Mouse (Mus musculus): ENCODE results near the gene Fgfr2.

Fgfr2 gene

GRCm38 (mm10) chr7:132784101-132784500, 339.0 kb downstream of the Fgfr2 start:
- peak in 1 of 2 experiments; percentile 62 for DNase-seq (ENCODE audit: inconsistent age in 2 of 2, low spot score in 1 of 2)

GRCm38 (mm10) chr7:132781850-132782249, 341.3 kb downstream of the Fgfr2 start:
- DNase-seq (ENCODE audit: inconsistent age in 2 of 2, low spot score in 1 of 2), result no peak

DNA sequence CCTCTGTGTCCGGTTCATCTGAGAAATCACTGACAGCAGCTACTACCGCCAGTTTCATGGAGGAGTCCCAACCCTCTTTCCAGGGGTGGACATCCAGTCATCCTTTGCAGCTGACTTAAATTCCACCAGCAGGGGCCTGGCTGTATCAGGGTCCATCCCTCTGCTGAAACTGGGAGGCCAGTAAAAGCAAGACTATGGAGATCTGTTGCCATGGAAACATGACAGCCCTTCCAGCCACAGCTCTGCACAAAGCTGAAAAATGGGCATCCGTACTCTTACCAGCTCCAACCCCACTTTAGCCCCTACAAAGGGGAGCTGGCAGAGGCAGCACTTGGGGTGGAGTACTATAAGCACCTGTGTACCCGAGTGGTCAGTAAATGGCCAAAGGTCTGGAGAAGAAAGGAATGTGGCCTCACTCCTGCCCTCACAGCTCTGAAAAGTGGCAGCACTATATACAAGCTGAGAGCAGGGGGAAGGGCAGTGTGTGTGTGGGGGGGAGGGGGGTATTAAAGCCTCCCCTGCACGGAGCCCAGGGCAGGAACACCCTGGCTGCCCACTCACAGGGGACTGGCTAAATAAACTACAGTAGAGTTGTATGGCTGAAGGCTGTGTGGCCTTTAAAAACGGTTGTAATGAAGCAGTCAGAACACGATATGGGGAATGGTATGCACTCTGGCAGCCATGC, 341.9 kb downstream of the Fgfr2 start:
- DNase-seq (ENCODE audit: inconsistent age in 2 of 2, low spot score in 1 of 2), result peak in 1 of 2 experiments; percentile 52

DNA sequence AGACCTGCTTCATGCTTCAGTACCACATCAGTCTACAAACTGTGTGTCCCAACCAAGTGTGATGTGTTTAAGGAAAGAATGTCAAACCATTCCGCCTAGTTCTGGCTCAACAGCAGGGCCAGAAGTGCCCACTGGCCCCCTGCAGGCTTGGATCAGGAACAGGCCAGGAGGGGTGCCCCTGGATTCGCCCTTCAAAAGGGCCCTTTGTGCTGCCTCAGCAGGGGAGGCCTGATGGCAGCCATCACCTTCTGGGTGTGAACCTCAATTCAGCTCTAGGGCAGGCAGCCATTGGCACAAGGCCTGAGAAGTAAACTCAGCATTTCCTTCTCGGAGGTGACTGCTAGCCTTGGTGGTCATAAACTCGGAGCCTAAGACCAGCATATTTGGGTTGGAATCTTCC, 342.5 kb downstream of the Fgfr2 start:
- peak in 1 of 2 experiments; percentile 57 for DNase-seq (ENCODE audit: inconsistent age in 2 of 2, low spot score in 1 of 2)

DNA sequence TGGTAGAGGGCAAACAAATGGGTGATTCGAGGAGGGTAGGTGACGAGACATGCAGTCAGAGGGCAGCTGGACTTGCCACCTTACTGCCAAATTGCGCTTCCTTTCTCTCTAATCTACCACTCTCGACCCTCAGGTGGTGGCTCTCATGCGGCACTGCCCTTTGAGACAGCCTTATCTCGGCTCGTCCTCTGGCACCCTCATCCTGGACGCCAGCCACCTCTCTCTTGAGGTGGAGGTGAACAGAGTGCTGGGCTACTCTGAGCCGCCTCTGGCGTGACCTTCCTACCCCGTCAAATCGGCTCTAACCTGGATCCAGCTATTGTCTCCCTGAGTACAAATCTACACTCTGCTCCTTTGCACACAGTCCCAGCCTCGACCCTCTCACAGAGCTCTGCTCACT, 344.5 kb downstream of the Fgfr2 start:
- peak in 1 of 2 experiments; percentile 61 for DNase-seq (ENCODE audit: inconsistent age in 2 of 2, low spot score in 1 of 2)

- DNase-seq (ENCODE audit: inconsistent age in 2 of 2, low spot score in 1 of 2), result peak in 1 of 2 experiments; percentile 61
Measured at GRCm38 (mm10) chr7:132777728-132778453, 345.3 kb downstream of the Fgfr2 start.

DNA sequence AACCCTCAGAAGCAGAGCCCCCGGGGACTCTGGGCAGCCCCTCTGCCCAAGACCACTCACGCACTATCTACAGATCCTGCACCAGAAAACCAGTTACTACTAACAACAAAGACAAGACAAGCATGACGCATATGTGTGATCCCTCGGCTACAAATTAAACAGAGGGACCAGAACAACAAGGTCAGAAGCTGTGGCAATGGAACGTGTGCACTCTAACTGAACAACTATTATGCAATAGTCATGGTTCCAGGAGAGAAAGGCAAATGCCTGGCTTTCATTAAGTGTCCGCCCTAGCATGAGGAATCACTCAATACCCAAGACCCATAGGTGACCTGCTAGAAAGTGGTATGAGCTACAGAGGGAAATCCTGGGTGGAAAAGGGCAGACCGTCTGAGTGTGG, 346.0 kb downstream of the Fgfr2 start:
- DNase-seq (ENCODE audit: inconsistent age in 2 of 2, low spot score in 1 of 2), result no peak

GRCm38 (mm10) chr7:132776338-132777111, 346.6 kb downstream of the Fgfr2 start:
- DNase-seq (ENCODE audit: inconsistent age in 2 of 2, low spot score in 1 of 2), result peak; percentile 90 to 97

DNA sequence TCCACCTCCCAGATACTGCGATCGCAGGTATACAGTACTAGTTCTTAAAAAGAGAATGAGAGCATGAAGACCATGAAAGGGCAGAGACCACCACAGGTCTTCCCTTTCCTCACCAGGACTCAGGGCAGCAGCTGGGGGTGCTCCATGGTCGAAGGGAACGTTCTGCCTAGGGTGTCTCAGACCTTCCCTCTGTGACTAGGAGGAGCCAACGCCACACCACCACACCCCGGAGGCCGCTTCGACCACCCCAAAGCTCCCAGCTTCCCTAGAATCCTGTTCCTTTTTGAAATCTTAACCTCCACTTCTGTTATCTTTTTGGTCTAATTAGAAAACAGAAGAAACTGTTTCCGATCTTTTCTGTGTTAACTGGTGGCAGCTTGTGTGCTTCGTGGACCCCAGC, 347.2 kb downstream of the Fgfr2 start:
- DNase-seq (ENCODE audit: inconsistent age in 2 of 2, low spot score in 1 of 2), result no peak

DNA sequence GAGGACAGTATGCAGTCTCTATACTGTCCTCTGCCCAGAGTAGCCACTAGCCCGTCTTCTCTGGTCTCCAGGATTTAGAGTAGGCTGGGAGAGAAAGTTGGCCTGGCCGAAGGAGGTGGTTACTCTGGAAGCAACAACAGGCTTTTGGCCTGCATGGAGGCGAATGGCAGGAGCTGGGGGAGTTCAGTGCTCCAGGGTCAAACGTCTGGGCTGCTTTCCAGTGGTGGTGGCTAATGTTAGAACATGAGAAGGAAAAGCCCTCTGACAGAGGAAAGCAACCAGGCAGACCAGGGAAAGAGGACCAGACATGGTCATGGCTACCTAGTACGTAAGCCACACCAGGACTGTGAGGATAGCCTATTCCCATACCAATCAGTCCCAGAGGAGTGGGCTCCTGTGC, 347.8 kb downstream of the Fgfr2 start:
- DNase-seq (ENCODE audit: inconsistent age in 2 of 2, low spot score in 1 of 2), result peak; percentile 83 to 93

DNA sequence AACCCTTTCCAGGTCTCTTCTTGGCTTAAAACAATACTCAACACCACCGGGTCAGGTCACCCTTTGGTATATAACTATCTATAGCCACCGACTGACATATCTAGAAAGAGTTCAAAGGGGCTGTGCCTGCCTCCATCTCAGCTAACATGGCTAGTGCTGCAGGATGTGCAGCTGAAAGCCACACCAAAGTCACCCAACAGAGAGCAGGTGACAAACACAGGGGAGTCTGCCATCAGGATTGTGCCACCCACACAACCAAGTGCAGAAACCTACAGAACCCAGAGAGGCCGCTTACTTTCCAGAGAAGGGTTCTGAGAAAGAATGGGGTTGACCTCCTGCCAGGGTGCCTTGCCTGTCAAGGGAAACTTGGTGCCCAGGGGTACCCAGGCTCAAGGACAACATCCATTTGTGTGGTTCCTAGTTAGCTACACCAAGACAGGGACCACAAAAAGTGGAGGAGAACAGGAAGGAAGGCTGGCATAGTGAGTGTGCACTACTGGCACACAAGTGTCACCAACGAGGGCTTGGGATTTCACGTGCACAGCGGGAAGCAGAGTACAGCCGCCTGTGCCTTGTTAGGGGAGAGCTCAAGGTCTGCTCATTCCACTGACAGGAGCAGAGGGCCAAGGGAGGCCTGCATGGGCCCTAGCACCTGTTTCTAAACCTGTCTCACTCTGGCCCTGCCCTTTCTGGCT, 350.0 kb downstream of the Fgfr2 start:
- peak in 1 of 2 experiments; percentile 69 for DNase-seq (ENCODE audit: inconsistent age in 2 of 2, low spot score in 1 of 2)

DNA sequence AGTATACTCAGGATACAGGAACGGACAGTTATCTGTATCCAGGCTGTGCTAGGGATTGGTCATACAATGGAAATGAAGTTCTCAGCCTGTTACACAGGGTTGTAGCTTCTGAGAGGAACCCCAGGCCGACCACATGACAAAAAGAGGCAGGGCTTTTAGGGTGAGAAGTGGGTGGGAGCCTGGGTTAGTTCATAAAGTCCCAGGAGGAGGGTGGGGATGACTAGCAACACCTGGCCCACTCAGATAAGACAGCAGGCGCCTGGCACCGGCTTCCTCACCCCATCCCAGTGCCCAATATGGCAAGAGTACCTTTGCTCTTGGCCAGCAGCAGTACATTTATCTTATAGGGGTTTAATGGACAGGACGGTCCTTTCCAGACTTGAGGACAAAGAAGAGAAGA, 350.7 kb downstream of the Fgfr2 start:
- DNase-seq (ENCODE audit: inconsistent age in 2 of 2, low spot score in 1 of 2), result no peak

DNA sequence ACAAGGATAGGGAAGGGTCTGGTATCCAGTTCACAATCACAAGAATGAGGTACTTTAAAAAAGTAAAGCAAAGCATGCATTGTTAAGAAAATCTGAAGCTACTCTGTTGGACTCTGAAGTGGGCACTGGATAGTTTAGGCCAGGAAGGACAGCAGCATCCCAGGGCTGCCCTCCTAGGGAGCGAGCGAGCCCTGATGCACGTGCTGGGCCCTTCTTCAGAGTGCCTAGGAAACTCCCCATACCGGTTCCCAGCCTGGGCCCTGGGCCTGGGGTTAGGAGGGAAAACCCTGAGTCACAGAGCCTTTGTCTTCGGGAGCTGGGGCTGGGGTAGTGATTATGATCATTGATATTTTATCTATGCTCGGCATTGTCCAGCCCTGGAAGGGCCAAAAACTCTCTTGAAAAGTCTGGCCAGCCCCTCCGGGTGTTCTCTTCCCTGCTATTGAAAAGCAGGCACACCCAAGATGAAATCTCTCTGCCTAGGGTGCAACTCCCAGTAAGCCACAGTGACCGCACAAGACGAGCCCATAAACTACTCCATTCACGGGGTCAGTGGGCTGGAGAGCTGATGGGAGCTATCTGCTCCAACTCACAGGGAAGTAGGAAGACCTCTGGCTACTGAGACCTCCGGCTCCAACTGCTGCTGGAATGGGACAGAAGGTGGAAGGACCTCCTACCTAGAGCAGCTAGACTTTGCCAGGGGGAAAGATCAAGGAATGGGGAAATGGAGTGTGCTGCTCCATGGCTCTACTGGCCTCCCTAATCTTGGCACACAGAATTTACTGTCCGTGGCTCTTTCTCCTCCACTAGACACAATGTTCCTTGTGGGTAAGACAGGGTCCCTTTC, 354.4 kb downstream of the Fgfr2 start:
- DNase-seq (ENCODE audit: inconsistent age in 2 of 2, low spot score in 1 of 2), result no peak

DNA sequence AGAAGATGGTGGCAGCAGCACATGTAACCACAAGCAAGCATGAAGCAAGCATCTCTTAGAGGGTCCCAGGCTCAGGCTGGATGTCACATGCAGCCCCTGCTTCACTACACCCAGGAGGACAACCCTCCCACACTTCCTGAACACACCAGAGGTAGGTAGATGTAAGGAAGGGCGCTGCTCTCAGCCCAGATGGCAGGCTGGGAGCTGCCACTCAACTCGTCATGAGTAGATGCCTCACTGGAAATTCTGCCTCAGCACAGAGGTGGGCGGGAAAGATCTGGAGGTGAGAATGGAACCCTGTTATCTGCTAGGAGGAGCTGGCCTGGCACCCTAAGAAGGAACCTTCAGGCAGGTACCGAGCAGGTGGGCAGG, 355.2 kb downstream of the Fgfr2 start:
- no peak for DNase-seq (ENCODE audit: inconsistent age in 2 of 2, low spot score in 1 of 2)

- DNase-seq (ENCODE audit: inconsistent age in 2 of 2, low spot score in 1 of 2), result no peak
Measured at GRCm38 (mm10) chr7:132767233-132767998, 355.7 kb downstream of the Fgfr2 start.

- peak; percentile 68 to 76 for DNase-seq (ENCODE audit: inconsistent age in 2 of 2, low spot score in 1 of 2)
Measured at GRCm38 (mm10) chr7:132766235-132766871, 356.8 kb downstream of the Fgfr2 start.

GRCm38 (mm10) chr7:132765629-132766186, 357.4 kb downstream of the Fgfr2 start:
- DNase-seq (ENCODE audit: inconsistent age in 2 of 2, low spot score in 1 of 2), result peak in 1 of 2 experiments; percentile 78

GRCm38 (mm10) chr7:132764896-132765491, 358.2 kb downstream of the Fgfr2 start:
- DNase-seq (ENCODE audit: inconsistent age in 2 of 2, low spot score in 1 of 2), result peak in 1 of 2 experiments; percentile 56
